Mouse (Mus musculus): ENCODE results near the gene Shroom3. TPM values are rescaled to one million over a fixed set of nuclear protein-coding genes. Genes with fewer than 3 reads are reported as not detected.

The Shroom3 gene
- total and polyA plus RNA-seq, 3 experiments, result 0.04 to 0.11 TPM; not detected in 1

DNA sequence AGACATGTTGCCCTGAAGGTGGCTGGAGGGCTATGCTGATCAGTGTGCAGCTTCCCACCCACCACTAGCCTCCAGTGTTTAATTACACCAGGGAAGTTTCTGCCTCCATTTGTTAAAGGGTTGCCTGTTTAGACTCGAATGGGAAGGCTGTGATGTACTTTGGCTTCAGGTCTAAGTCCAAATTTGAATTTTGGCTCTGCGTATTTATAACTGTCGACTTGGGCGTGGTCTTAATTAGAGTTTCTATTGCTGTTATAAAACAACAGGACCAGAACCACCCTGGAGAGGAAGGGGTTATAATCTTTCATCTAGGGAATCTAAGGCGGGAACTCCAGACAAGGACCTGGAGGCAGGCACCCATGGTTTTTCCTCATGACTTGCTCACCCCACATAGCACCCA lies 79.2 kb downstream of the Shroom3 start:
- Histone ChIP-seq H3K27ac (ENCODE audit: insufficient read depth, low read depth) (no peak overlapping the region), H3K36me3 (replicated peaks in 1 of 2; ENCODE audit: control insufficient read depth in 1 of 2, insufficient read depth in 1 of 2, low read length in 1 of 2) (no peaks in the 10 kb centered on the region), H3K4me1 (ENCODE audit: control insufficient read depth in 1 of 2, insufficient read depth in 2 of 2) (no peaks in the 10 kb centered on the region), H3K27me3 (replicated peaks) (no peaks in the 10 kb centered on the region), H3K4me3 (replicated peaks in 1 of 3; ENCODE audit: low read depth in 2 of 3, low read length in 2 of 3, poor library complexity in 1 of 3) (no peak overlapping the region), H3K4me2 (ENCODE audit: insufficient read depth, low read depth, poor library complexity, severe bottlenecking) (no peak overlapping the region), H3K79me2 (replicated peaks; ENCODE audit: control insufficient read depth, extremely low read depth, insufficient read depth, poor library complexity, severe bottlenecking) (no peaks in the 10 kb centered on the region), H3K9ac (ENCODE audit: insufficient read depth, low read depth) (no peak overlapping the region), H3K9me3 (replicated peaks; ENCODE audit: low read length) (no peaks in the 10 kb centered on the region)
- TF ChIP-seq ETS1 (conservative IDR thresholded peaks at IDR 0.05; ENCODE audit: low read depth, low read length) (no peak), PAX5 (IDR thresholded peaks at IDR 0.05; ENCODE audit: low read length) (no peak), EP300 (IDR thresholded peaks at IDR 0.05; ENCODE audit: low read length) (no peak), ZKSCAN1 (IDR thresholded peaks at IDR 0.05; ENCODE audit: borderline replicate concordance, low read depth, low read length) (no peak)
- DNase-seq (ENCODE audit: extremely low read depth), result no peak
- in situ Hi-C loops (cut with MboI; ENCODE audit: low pct_ligation_motif_present, low pct_unique_long_range_greater_than_20kb, low sequenced_read_pairs), result no loop called here
- dilution Hi-C loops (cut with MboI; ENCODE audit: extremely low pct_ligation_motif_present, extremely low pct_unique_long_range_greater_than_20kb, low sequenced_read_pairs), result no loop called here

DNA sequence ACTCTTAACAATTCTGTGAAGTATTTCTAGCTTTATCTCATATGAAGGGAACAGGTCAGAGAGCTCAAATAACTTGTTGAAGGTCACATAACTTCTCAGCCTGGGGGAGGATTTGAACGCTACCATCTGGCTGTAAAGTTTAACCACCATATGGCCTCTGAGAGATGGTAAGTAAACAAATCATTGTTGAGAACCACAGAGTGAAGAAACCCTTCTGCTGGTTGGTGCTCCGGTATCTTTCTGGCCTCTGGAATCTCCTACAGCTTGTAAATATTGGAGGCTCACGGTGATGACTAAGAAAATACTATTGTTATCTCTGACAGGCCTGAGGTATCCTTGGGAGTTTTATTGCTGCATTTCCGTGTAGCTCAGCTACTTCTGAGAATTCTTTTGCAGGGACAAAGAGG lies 80.3 kb downstream of the Shroom3 start:
- no peaks in the 10 kb centered on the region for H3K4me1 ChIP-seq (ENCODE audit: control insufficient read depth in 1 of 2, insufficient read depth in 2 of 2)
- no peaks in the 10 kb centered on the region for H3K27me3 ChIP-seq (replicated peaks)
- no peak overlapping the region for H3K4me3 ChIP-seq (replicated peaks in 1 of 3; ENCODE audit: low read depth in 2 of 3, low read length in 2 of 3, poor library complexity in 1 of 3)
- H3K36me3 ChIP-seq (replicated peaks in 1 of 2; ENCODE audit: control insufficient read depth in 1 of 2, insufficient read depth in 1 of 2, low read length in 1 of 2), result no peaks in the 10 kb centered on the region
- no peaks in the 10 kb centered on the region for H3K79me2 ChIP-seq (replicated peaks; ENCODE audit: control insufficient read depth, extremely low read depth, insufficient read depth, poor library complexity, severe bottlenecking)
- no peak overlapping the region for H3K27ac ChIP-seq (ENCODE audit: insufficient read depth, low read depth)
- H3K9ac ChIP-seq (ENCODE audit: insufficient read depth, low read depth), result no peak overlapping the region
- no peak overlapping the region for H3K4me2 ChIP-seq (ENCODE audit: insufficient read depth, low read depth, poor library complexity, severe bottlenecking)
- in situ Hi-C loops (cut with MboI; ENCODE audit: low pct_ligation_motif_present, low pct_unique_long_range_greater_than_20kb, low sequenced_read_pairs) (no loop called here), dilution Hi-C loops (cut with MboI; ENCODE audit: extremely low pct_ligation_motif_present, extremely low pct_unique_long_range_greater_than_20kb, low sequenced_read_pairs) (no loop called here)
- no peaks in the 10 kb centered on the region for H3K9me3 ChIP-seq (replicated peaks; ENCODE audit: low read length)
- TF ChIP-seq BHLHE40 (IDR thresholded peaks at IDR 0.05; ENCODE audit: low read depth, low read length) (no peak), E2F4 (IDR thresholded peaks at IDR 0.05; ENCODE audit: insufficient replicate concordance, low read depth, low read length) (no peak), IRF4 (IDR thresholded peaks at IDR 0.05; ENCODE audit: low read depth, low read length) (no peak), CHD1 (IDR thresholded peaks at IDR 0.05; ENCODE audit: low read depth, low read length) (no peak)
- DNase-seq (ENCODE audit: extremely low read depth), result no peak

DNA sequence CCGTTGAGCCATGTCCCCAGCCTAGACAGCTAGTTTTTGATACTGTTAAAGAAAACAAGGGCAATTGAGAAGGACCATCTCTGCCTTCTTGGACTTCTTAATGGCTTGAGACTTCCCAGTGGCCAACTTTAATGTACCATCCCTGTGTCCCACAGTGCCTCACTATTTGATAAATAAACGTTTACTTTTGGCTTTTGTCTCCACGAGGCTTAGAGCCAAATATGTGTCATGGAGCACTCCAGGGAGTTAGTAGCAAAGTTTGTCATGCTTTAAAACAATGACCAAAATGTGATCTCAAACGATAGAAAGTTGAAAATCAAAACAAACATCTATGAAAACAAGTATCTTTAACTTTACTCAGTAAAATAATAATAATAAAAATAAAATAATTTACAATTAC lies 83.1 kb downstream of the Shroom3 start:
- dilution Hi-C loops (cut with MboI; ENCODE audit: extremely low pct_ligation_motif_present, extremely low pct_unique_long_range_greater_than_20kb, low sequenced_read_pairs), result no loop called here
- H3K9me3 ChIP-seq (replicated peaks; ENCODE audit: low read length), result peaks cover 7% of the 10 kb centered on the region
- H3K9ac ChIP-seq (ENCODE audit: insufficient read depth, low read depth), result no peak overlapping the region
- H3K27me3 ChIP-seq (replicated peaks), result no peaks in the 10 kb centered on the region
- no peak overlapping the region for H3K4me3 ChIP-seq (replicated peaks in 1 of 3; ENCODE audit: low read depth in 2 of 3, low read length in 2 of 3, poor library complexity in 1 of 3)
- in situ Hi-C loops (cut with MboI; ENCODE audit: low pct_ligation_motif_present, low pct_unique_long_range_greater_than_20kb, low sequenced_read_pairs), result no loop called here
- H3K4me2 ChIP-seq (ENCODE audit: insufficient read depth, low read depth, poor library complexity, severe bottlenecking), result no peak overlapping the region
- DNase-seq (ENCODE audit: extremely low read depth), result no peak
- H3K4me1 ChIP-seq (ENCODE audit: control insufficient read depth in 1 of 2, insufficient read depth in 2 of 2), result peaks cover 0 to 3% of the 10 kb centered on the region in 2 experiments; a peak in 1 of 4 replicates
- no peaks in the 10 kb centered on the region for H3K36me3 ChIP-seq (replicated peaks in 1 of 2; ENCODE audit: control insufficient read depth in 1 of 2, insufficient read depth in 1 of 2, low read length in 1 of 2)
- TF ChIP-seq JUND (conservative IDR thresholded peaks at IDR 0.05; ENCODE audit: low read depth, low read length) (no peak), NELFE (IDR thresholded peaks at IDR 0.05; ENCODE audit: low read depth, low read length) (no peak), ZC3H11A (IDR thresholded peaks at IDR 0.05; ENCODE audit: low read depth, low read length) (no peak), RCOR1 (conservative IDR thresholded peaks at IDR 0.05; ENCODE audit: low read depth, low read length) (no peak)
- no peak overlapping the region for H3K27ac ChIP-seq (ENCODE audit: insufficient read depth, low read depth)
- no peaks in the 10 kb centered on the region for H3K79me2 ChIP-seq (replicated peaks; ENCODE audit: control insufficient read depth, extremely low read depth, insufficient read depth, poor library complexity, severe bottlenecking)
